In genomic region chr17:84026110-84026509, GRCm38 (mm10) we compare ENCODE assay signal across 8 mouse cellular contexts.
DNase-seq lines count a peak whose midpoint lies in the region; ATAC-seq and TF ChIP-seq lines count a peak whose summit lies in the region.

No protein-coding gene starts in this region.

- no peaks in the 10 kb centered on the region for H3K36me3 ChIP-seq in kidney, postnatal 0 days (ENCODE audit: insufficient read depth, low read length)
- H3K36me3 ChIP-seq in CH12.LX (replicated peaks in 1 of 2; ENCODE audit: control insufficient read depth in 1 of 2, insufficient read depth in 1 of 2, low read length in 1 of 2), result no peaks in the 10 kb centered on the region
- no peaks in the 10 kb centered on the region for H3K36me3 ChIP-seq in heart, embryonic 15.5 days
- no peaks in the 10 kb centered on the region for H3K36me3 ChIP-seq in liver, embryonic 16.5 days (ENCODE audit: control insufficient read depth, insufficient read depth)
- H3K36me3 ChIP-seq in stomach, postnatal 0 days (ENCODE audit: control insufficient read depth, insufficient read depth, low read length), result no peaks in the 10 kb centered on the region

- in situ Hi-C loops in CH12.LX (cut with MboI; ENCODE audit: low pct_ligation_motif_present, low pct_unique_long_range_greater_than_20kb, low sequenced_read_pairs), result no loop called here

- dilution Hi-C loops in CH12.LX (cut with MboI; ENCODE audit: extremely low pct_ligation_motif_present, extremely low pct_unique_long_range_greater_than_20kb, low sequenced_read_pairs), result no loop called here

- TF ChIP-seq RAD21 in CH12.LX (IDR thresholded peaks at IDR 0.05; ENCODE audit: low read depth, low read length), result no peak

- TF ChIP-seq POLR2A in CH12.LX (IDR thresholded peaks at IDR 0.05; ENCODE audit: low read depth, low read length), result no peak

- 43% methylated on average over 9 of the region's 9 CpGs for WGBS in kidney, postnatal 0 days
- 13% methylated on average over 5 of the region's 9 CpGs for WGBS in heart, embryonic 15.5 days
- WGBS in liver, embryonic 16.5 days (ENCODE audit: insufficient replicate concordance), result 10% methylated on average over 9 of the region's 9 CpGs
- WGBS in stomach, postnatal 0 days, result 28% methylated on average over 9 of the region's 9 CpGs

- H3K9ac ChIP-seq in kidney, postnatal 0 days (ENCODE audit: low read depth, low read length), result 0 out of 2 replicates have a peak overlapping the region, but pooled peaks have one; percentile 13
- H3K9ac ChIP-seq in CH12.LX (ENCODE audit: insufficient read depth, low read depth), result no peak overlapping the region
- no peak overlapping the region for H3K9ac ChIP-seq in heart, embryonic 15.5 days
- no peak overlapping the region for H3K9ac ChIP-seq in liver, embryonic 16.5 days (ENCODE audit: low read depth, low read length)
- H3K9ac ChIP-seq in stomach, postnatal 0 days (ENCODE audit: low read length), result no peak overlapping the region

- H3K4me1 ChIP-seq in kidney, postnatal 0 days (replicated peaks; ENCODE audit: insufficient read depth, low read length), result peaks cover 10% of the 10 kb centered on the region; the same call in 1 of the 2 replicates
- peaks cover 7 to 24% of the 10 kb centered on the region in 2 experiments for H3K4me1 ChIP-seq in CH12.LX (ENCODE audit: control insufficient read depth in 1 of 2, insufficient read depth in 2 of 2)
- peaks cover 25% of the 10 kb centered on the region for H3K4me1 ChIP-seq in heart, embryonic 15.5 days (replicated peaks)
- peaks cover 6% of the 10 kb centered on the region for H3K4me1 ChIP-seq in liver, embryonic 16.5 days (ENCODE audit: control insufficient read depth, low read depth, low read length)
- peaks cover 4% of the 10 kb centered on the region; the same call in 1 of the 2 replicates for H3K4me1 ChIP-seq in stomach, postnatal 0 days (replicated peaks; ENCODE audit: control insufficient read depth, insufficient read depth)

- no peak overlapping the region for H3K4me3 ChIP-seq in kidney, postnatal 0 days (replicated peaks; ENCODE audit: low read depth, low read length)
- H3K4me3 ChIP-seq in CH12.LX (replicated peaks in 1 of 3; ENCODE audit: low read depth in 2 of 3, low read length in 2 of 3, poor library complexity in 1 of 3), result no peak overlapping the region
- H3K4me3 ChIP-seq in heart, embryonic 15.5 days, result no peak overlapping the region
- no peak overlapping the region for H3K4me3 ChIP-seq in liver, embryonic 16.5 days (ENCODE audit: low read depth, low read length)
- H3K4me3 ChIP-seq in stomach, postnatal 0 days (ENCODE audit: low read depth, low read length), result no peak overlapping the region

- H3K4me2 ChIP-seq in kidney, postnatal 0 days (ENCODE audit: low read length), result no peak overlapping the region
- no peak overlapping the region for H3K4me2 ChIP-seq in CH12.LX (ENCODE audit: insufficient read depth, low read depth, poor library complexity, severe bottlenecking)
- H3K4me2 ChIP-seq in heart, embryonic 15.5 days, result no peak overlapping the region
- H3K4me2 ChIP-seq in liver, embryonic 16.5 days (ENCODE audit: low read depth, low read length), result no peak overlapping the region
- peak overlapping the region; percentile 17; the same call in 1 of the 2 replicates for H3K4me2 ChIP-seq in stomach, postnatal 0 days (replicated peaks; ENCODE audit: low read depth)

- no peak for TF ChIP-seq CTCF in kidney, postnatal 0 days (IDR thresholded peaks at IDR 0.05; ENCODE audit: low read depth)
- TF ChIP-seq CTCF in CH12.LX (conservative IDR thresholded peaks at IDR 0.05 in 1 of 2, IDR thresholded peaks at IDR 0.05 in 1 of 2; ENCODE audit: low read depth in 2 of 2, low read length in 2 of 2), result no peak
- TF ChIP-seq CTCF in stomach, postnatal 0 days (IDR thresholded peaks at IDR 0.05; ENCODE audit: low read depth), result 0 out of 2 replicates have a peak, but pooled peaks have one; percentile 3

- TF ChIP-seq EP300 in CH12.LX (IDR thresholded peaks at IDR 0.05; ENCODE audit: low read length), result no peak
- no peak for TF ChIP-seq EP300 in stomach, postnatal 0 days (optimal IDR thresholded peaks at IDR 0.05)

- peak; percentile 47 for DNase-seq in kidney, postnatal 0 days (ENCODE audit: low spot score)
- DNase-seq in kidney, adult 8-10 months, result no peak
- no peak for DNase-seq in CH12.LX (ENCODE audit: extremely low read depth)
- DNase-seq in adrenal gland, postnatal 25 days, result peak; percentile 71
- DNase-seq in stomach, postnatal 0 days (ENCODE audit: low spot score), result peak; percentile 98
- no peak for DNase-seq in neural tube, embryonic 10.5 days (ENCODE audit: extremely low spot score, low spot score)

- no peaks in the 10 kb centered on the region for H3K9me3 ChIP-seq in kidney, postnatal 0 days (replicated peaks; ENCODE audit: low read length)
- H3K9me3 ChIP-seq in CH12.LX (replicated peaks; ENCODE audit: low read length), result peaks cover 14% of the 10 kb centered on the region
- H3K9me3 ChIP-seq in heart, embryonic 15.5 days (replicated peaks), result no peaks in the 10 kb centered on the region; the same call in 1 of the 2 replicates
- H3K9me3 ChIP-seq in liver, embryonic 16.5 days (replicated peaks; ENCODE audit: control insufficient read depth, low read length), result 0 out of 2 replicates have a peak, but pooled peaks cover 2% of the 10 kb centered on the region
- H3K9me3 ChIP-seq in stomach, postnatal 0 days (ENCODE audit: control insufficient read depth, low read length), result no peaks in the 10 kb centered on the region

- H3K27me3 ChIP-seq in kidney, postnatal 0 days (ENCODE audit: insufficient read depth, low read length), result no peaks in the 10 kb centered on the region
- peaks cover 6% of the 10 kb centered on the region for H3K27me3 ChIP-seq in CH12.LX (replicated peaks)
- H3K27me3 ChIP-seq in heart, embryonic 15.5 days, result no peaks in the 10 kb centered on the region
- no peaks in the 10 kb centered on the region for H3K27me3 ChIP-seq in liver, embryonic 16.5 days (ENCODE audit: control insufficient read depth, insufficient read depth, low read depth, low read length)
- no peaks in the 10 kb centered on the region for H3K27me3 ChIP-seq in stomach, postnatal 0 days (ENCODE audit: control insufficient read depth, insufficient read depth, low read length)

- ATAC-seq in kidney, postnatal 0 days (replicated peaks; ENCODE audit: low FRiP score, low read depth), result 0 out of 2 replicates have a peak, but pooled peaks have one; percentile 22
- peak; percentile 70 for ATAC-seq in heart, embryonic 15.5 days (replicated peaks; ENCODE audit: insufficient number of reproducible peaks, insufficient read depth, low FRiP score, low read depth)
- peak; percentile 65 for ATAC-seq in liver, embryonic 16.5 days (ENCODE audit: low read depth)
- ATAC-seq in stomach, postnatal 0 days (ENCODE audit: low FRiP score, low TSS enrichment), result peak; percentile 92

- H3K27ac ChIP-seq in kidney, postnatal 0 days, result no peak overlapping the region
- no peak overlapping the region for H3K27ac ChIP-seq in CH12.LX (ENCODE audit: insufficient read depth, low read depth)
- peak overlapping the region; percentile 60 for H3K27ac ChIP-seq in heart, embryonic 15.5 days
- no peak overlapping the region for H3K27ac ChIP-seq in liver, embryonic 16.5 days (ENCODE audit: low read length)
- peak overlapping the region; percentile 92 for H3K27ac ChIP-seq in stomach, postnatal 0 days (replicated peaks)

- H3K79me2 ChIP-seq in CH12.LX (replicated peaks; ENCODE audit: control insufficient read depth, extremely low read depth, insufficient read depth, poor library complexity, severe bottlenecking), result no peaks in the 10 kb centered on the region

TF ChIP-seq in CH12.LX, 34 proteins besides CTCF, POLR2A, EP300 and RAD21:
- TF ChIP-seq MAFK (IDR thresholded peaks at IDR 0.05; ENCODE audit: insufficient replicate concordance, low read length) (no peak), NRF1 (IDR thresholded peaks at IDR 0.05; ENCODE audit: low read depth, low read length) (no peak), ZNF384 (IDR thresholded peaks at IDR 0.05; ENCODE audit: low read depth, low read length) (peak; percentile 49), ZMIZ1 (IDR thresholded peaks at IDR 0.05; ENCODE audit: low read depth, low read length) (no peak)

Comparison
In these comparisons a context has a peak if more than half of its experiments do, and no peak if none do; other contexts are left out.
1. DNase-seq: peak in kidney, postnatal 0 days (single experiment), adrenal gland, postnatal 25 days (single experiment) and stomach, postnatal 0 days (single experiment); none in kidney, adult 8-10 months (0 of 2), CH12.LX (single experiment) and neural tube, embryonic 10.5 days (single experiment).
2. ATAC-seq: peak in every context shown above with its lines; median percentile 92 in stomach, postnatal 0 days; 70 in heart, embryonic 15.5 days; 65 in liver, embryonic 16.5 days; 22 in kidney, postnatal 0 days.
3. H3K27ac ChIP-seq: peak in heart, embryonic 15.5 days (single experiment) and stomach, postnatal 0 days (single experiment); none in kidney, postnatal 0 days (single experiment), CH12.LX (single experiment) and liver, embryonic 16.5 days (single experiment).